Mouse (Mus musculus) hindbrain, embryonic 15.5 days (tissue): ENCODE measurements around the gene Rbpms2. TPM values are rescaled to one million over a fixed set of nuclear protein-coding genes. Genes with fewer than 3 reads are reported as not detected.

Experiments used
- ATAC-seq: fragments of 200-750 bp; cut with Nextera tagmentation; 2 replicates; pipeline ENCODE4 v1.8.0; 2017; ENCODE audit warnings: low read depth, moderate number of reproducible peaks, moderate TSS enrichment; ENCODE audit not compliant: low FRiP score
- H3K27ac ChIP-seq: fragments of 300-500 bp; sonication (generic); replicated peaks from 2 replicates; pipeline ENCODE4 v1.5.1; 2015; ENCODE audit warnings: mild to moderate bottlenecking, inconsistent platforms
- H3K27me3 ChIP-seq: fragments of 300-500 bp; sonication (generic); 2 replicates; pipeline ENCODE4 v1.6.1; 2015; ENCODE audit warnings: control low read depth, inconsistent platforms
- H3K36me3 ChIP-seq: fragments of 300-500 bp; sonication (generic); 2 replicates; pipeline ENCODE4 v1.6.1; 2015; ENCODE audit warnings: control low read depth, inconsistent platforms
- H3K4me1 ChIP-seq: fragments of 300-500 bp; sonication (generic); replicated peaks from 2 replicates; pipeline ENCODE4 v1.6.1; 2015; ENCODE audit warnings: control low read depth, inconsistent platforms
- H3K4me2 ChIP-seq: fragments of 300-500 bp; sonication (generic); 2 replicates; pipeline ENCODE4 v1.6.1; 2015; ENCODE audit warnings: moderate library complexity, mild to moderate bottlenecking, inconsistent platforms
- H3K4me3 ChIP-seq: fragments of 300-500 bp; sonication (generic); 2 replicates; pipeline ENCODE4 v1.5.1; 2015; ENCODE audit warnings: mild to moderate bottlenecking, inconsistent platforms
- H3K9ac ChIP-seq: fragments of 300-500 bp; sonication (generic); 2 replicates; pipeline ENCODE4 v1.6.1; 2015; ENCODE audit warnings: inconsistent platforms
- H3K9me3 ChIP-seq: fragments of 300-500 bp; sonication (generic); 2 replicates; pipeline ENCODE4 v1.6.1; 2016; ENCODE audit warnings: control low read depth, inconsistent platforms
- WGBS: fragments of 180-500 bp; shearing (Covaris S2); methylation state at CpG from one replicate; pipeline ENCODE4 v1.1.7; 2015; 5-methylcytosine and 5-hydroxymethylcytosine counted together
- polyA plus RNA-seq: library from polyadenylated mRNA; unstranded; fragments of >200 nt; fragmentation: Nextera tagmentation; extraction: Ambion mirVana; gene quantifications from 2 replicates; pipeline ENCODE4 v1.2.1, GENCODE M21; 2015

The Rbpms2 gene
- 4.1 and 4.9 TPM in 2 replicates for polyA plus RNA-seq

DNA sequence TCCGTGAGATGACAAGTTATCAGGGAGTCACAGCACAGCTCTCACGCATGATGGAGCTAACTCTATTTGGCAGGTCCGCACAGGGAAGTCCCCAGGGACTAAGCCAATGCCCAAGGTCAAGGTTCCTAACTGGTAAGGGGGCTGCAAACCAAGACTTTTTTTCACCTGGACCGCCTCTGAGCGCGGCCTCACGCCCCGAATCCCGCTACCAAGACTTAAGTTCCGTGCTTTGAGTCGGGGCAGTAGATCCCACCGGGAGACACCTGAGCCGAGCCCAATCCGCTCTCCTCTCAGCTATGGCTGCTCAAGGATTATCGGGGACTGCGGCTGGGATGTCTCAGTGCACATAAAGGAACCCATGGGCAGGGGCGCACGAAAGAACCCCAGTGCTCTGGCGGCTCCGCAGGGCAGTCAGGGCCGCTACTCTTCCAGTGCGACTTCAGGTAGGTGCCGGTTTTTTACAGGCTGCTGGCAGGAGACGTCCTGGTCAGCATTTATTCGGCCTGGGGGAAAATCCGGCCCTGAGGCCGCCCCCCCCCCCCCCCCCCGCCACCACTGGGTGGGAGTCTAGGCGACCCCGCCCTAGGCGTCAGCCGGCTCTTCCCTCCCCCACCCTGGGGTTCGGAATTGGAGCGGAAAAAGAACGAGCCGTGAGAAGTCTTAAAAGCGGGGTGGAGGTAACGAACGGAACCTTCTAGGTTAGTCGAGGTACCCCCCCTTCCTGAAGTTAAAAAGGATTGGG, at the start of gene Rbpms2:
Gene Rbpms2 (plus strand): TSS at position 624 of the 742 bp plus-strand sequence.
- Histone ChIP-seq H3K9me3 (no peaks in the 10 kb centered on the region), H3K27ac (0 out of 2 replicates have a peak within 1 kb of the TSS, but pooled peaks have one; percentile 38), H3K27me3 (peaks cover 34% of the 10 kb centered on the region), H3K9ac (peak within 1 kb of the TSS; percentile 53), H3K4me2 (peak within 1 kb of the TSS; percentile 96), H3K4me1 (peaks cover 29% of the 10 kb centered on the region), H3K4me3 (peak within 1 kb of the TSS; percentile 80), H3K36me3 (no peaks in the 10 kb centered on the region)
- 2% methylated on average over 36 of the region's 40 CpGs for WGBS
- no peak for ATAC-seq

DNA sequence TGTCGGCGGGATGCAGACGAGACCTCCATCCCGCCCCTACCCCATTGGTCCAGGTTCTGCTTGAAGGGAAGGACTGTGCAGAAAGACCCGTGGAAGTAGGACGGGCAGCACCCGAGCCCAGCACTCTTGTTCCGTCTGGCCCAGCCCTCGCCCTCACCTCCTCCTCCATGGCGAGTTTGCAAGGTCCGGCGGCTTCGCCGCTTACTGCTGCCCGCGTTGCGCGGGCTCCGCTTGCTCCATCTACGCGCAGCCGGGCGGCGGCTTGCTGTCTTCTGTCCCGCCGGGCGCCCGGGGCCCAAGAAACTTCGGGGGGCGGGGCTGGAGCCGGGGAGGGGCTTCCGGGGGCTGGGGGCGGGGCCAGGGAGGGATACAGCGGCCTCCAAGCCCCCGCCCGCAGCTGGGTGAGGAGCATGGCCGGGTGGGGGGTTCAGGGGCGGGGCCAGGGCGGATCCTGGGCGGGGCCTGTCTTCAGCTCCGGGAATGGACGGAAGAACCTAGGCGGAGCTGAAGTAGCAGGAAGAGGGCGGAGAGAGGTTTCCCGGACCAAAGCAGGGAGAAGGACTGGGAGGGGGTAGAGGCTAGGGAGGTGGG, 49.6 kb upstream of the Rbpms2 start, which contains the start of gene Plekho2:
Gene Plekho2 (minus strand): TSS at position 260 of the 591 bp plus-strand sequence.
- Histone ChIP-seq H3K9ac (peak within 1 kb of the TSS; percentile 56), H3K4me2 (peak within 1 kb of the TSS; percentile 77), H3K36me3 (no peaks in the 10 kb centered on the region), H3K9me3 (no peaks in the 10 kb centered on the region), H3K27me3 (no peaks in the 10 kb centered on the region), H3K4me3 (peak within 1 kb of the TSS; percentile 53), H3K27ac (peak within 1 kb of the TSS; percentile 68), H3K4me1 (peaks cover 34% of the 10 kb centered on the region)
- under 1% methylated on average over 32 of the region's 45 CpGs for WGBS
- ATAC-seq, result peak; percentile 94

DNA sequence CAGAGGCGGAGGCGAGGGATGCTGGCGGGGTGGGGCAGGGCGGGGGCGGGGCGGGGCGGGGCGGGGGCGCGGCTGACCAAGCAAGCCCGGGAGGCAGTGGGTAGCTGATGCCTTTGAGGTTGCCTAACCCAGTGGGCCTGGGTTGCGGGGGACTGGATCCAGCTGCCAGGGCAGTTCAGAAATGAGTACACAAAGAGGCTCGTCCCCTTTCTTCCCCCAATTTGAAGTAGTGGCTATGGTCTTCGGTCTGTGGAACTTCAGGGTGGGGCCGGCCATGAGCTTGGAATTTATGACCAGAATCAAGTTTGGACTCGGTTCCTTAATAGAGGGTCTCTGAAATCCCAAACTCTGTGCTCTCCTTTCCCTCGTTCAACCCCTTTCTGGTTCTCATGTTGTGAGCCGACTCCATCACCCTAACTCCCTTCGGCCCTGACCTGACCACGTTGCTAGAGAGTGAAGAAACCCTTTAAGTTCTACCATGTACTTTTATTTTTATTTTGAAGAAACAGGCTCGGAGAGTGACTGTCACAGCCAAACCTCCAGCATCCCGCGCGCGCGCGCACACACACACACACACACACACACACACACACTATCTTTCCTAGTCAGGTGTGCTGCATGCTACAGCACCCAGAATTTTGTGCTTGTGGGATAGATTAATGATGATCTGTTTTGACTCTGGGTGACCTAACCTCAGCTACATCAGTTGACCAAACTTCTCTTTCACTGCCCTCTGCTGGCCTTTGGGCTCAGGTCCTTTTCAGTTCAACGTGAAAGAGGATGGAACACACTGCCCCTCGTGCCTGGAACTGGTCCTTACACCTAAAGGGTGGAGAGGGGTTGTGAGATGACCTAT, 48.8 kb upstream of the Rbpms2 start:
- WGBS, result 6% methylated on average over 18 of the region's 29 CpGs
- Histone ChIP-seq H3K4me2 (peak overlapping the region; percentile 77), H3K4me3 (peak overlapping the region; percentile 53), H3K9me3 (no peaks in the 10 kb centered on the region), H3K36me3 (no peaks in the 10 kb centered on the region), H3K27me3 (no peaks in the 10 kb centered on the region), H3K27ac (peak overlapping the region; percentile 68), H3K4me1 (peaks cover 28% of the 10 kb centered on the region), H3K9ac (0 out of 2 replicates have a peak overlapping the region, but pooled peaks have one; percentile 41)
- peak; percentile 74 for ATAC-seq

DNA sequence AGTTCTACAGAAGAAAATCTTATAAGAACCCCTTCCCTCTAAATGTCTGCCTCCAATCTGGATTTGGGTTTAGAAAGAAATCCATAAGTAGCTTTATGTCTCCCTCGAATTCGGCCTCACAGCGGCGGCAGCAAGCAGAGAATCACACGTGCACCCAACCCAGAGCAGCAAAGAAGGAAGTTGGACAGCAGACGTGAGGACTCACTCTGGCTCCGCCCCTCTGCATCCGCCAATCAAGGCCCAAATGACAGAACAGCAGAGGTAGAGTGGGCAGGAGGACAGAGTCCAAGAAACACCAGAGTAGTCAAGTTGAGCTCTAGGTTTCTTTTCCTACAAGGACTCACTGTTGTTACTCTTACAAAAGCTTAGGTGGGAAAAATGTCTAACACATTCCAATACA, 46.4 kb upstream of the Rbpms2 start:
- Histone ChIP-seq H3K4me1 (peaks cover 30% of the 10 kb centered on the region), H3K4me2 (no peak overlapping the region), H3K27ac (no peak overlapping the region), H3K36me3 (no peaks in the 10 kb centered on the region), H3K27me3 (no peaks in the 10 kb centered on the region), H3K9me3 (no peaks in the 10 kb centered on the region), H3K4me3 (no peak overlapping the region), H3K9ac (no peak overlapping the region)
- no peak for ATAC-seq
- WGBS, result 42% methylated on average over 8 of the region's 8 CpGs

DNA sequence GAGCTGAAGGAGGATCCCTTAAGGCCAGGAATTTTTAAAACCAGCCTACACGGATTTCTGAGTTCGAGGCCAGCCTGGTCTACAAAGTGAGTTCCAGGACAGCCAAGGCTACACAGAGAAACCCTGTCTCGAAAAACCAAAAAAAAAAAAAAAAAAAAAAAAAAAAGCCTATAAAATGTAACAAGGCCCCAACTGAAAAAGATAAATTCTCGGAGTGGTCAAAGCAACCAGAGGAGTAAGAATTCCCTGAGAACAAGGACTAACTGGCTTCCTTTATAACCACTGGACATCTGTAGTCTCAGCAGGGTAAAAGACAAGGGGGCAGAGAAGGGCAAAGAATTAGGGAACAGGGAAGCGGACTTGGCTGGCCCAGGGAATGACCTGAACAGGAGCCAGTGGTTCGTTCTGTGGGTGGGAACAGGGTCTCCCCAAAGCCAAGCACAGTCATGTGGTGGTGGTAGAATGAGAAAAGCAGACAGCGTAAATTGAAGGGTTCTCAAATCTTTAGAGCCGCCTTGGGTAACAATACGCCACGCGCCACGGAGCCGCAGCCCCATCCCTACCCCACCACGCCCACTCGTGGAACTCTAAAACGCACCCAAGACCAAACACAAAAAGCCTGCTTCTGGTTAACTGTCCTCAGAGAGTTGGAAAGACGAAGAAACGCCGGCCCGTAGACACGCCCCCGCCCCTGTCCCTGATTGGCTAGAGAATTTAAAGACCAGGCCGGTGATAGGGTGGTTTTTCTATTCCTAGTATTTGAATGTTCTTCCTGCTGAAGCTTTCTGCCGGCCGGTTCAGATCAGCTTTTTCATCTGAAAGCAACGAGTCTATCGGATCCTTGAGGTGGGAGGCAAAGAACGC, 42.8 kb upstream of the Rbpms2 start, which contains the start of gene Pif1:
Gene Pif1 (plus strand): TSS at position 755 of the 864 bp plus-strand sequence.
- Histone ChIP-seq H3K9me3 (no peaks in the 10 kb centered on the region), H3K27me3 (no peaks in the 10 kb centered on the region), H3K9ac (peak within 1 kb of the TSS; percentile 51), H3K4me2 (peak within 1 kb of the TSS; percentile 98), H3K27ac (no peak within 1 kb of the TSS), H3K4me3 (peak within 1 kb of the TSS; percentile 49), H3K36me3 (no peaks in the 10 kb centered on the region), H3K4me1 (peaks cover 28% of the 10 kb centered on the region)
- peak; percentile 82 for ATAC-seq
- 10% methylated on average over 28 of the region's 28 CpGs for WGBS

DNA sequence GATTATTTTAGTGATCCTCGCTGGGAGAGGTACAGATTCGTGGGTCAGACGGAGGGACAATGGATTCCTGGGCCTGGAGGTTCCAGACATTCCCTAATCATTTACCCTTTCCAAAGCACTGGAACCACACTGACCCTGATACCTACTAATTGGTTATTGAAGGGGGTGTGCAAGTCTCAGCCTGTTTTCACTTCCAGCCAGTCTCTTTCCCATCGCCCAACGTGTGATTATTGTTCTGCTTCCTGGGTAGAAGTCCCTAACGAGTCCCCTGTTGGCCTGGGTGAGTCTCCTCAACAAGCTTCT, 42.2 kb upstream of the Rbpms2 start:
- Histone ChIP-seq H3K4me3 (peak overlapping the region; percentile 49), H3K4me1 (peaks cover 28% of the 10 kb centered on the region), H3K4me2 (peak overlapping the region; percentile 98), H3K9me3 (no peaks in the 10 kb centered on the region), H3K36me3 (no peaks in the 10 kb centered on the region), H3K27ac (no peak overlapping the region), H3K27me3 (no peaks in the 10 kb centered on the region), H3K9ac (peak overlapping the region; percentile 51; the same call in 1 of the 2 replicates)
- 0% methylated on average over 6 of the region's 6 CpGs for WGBS
- ATAC-seq, result no peak; the same call in 1 of the 2 replicates

DNA sequence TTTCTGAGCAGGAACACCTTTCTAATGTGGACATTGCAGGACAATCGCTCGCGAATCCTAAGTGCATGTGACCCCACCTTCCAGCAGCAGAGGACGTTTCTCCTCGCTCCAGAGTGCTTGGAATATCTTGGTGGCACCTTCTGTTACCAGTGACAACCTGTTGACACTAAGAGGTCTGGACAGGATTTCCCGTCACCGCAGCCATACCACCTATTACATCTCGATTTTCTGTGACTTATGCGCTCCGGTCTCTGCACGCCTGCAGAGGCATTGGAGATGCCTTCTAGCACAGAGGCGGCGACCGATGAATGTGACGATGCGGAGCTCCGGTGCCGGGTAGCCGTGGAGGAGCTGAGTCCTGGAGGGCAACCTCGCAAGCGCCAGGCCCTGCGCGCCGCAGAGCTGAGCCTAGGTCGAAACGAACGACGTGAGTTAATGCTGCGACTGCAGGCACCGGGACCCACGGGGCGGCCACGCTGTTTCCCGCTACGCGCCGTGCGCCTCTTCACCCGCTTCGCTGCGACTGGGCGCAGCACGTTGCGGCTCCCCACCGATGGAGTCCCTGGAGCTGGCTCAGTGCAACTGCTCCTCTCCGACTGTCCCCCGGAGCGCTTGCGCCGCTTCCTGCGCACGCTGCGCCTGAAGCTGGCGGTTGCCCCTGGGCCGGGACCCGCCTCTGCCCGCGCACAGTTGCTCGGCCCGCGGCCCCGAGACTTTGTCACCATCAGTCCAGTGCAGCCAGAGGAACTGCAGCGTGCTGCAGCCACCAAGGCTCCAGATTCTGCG, 41.7 kb upstream of the Rbpms2 start:
- peak overlapping the region; percentile 51 for H3K9ac ChIP-seq
- H3K27ac ChIP-seq, result no peak overlapping the region
- peak overlapping the region; percentile 49 for H3K4me3 ChIP-seq
- no peaks in the 10 kb centered on the region for H3K27me3 ChIP-seq
- WGBS, result under 1% methylated on average over 64 of the region's 64 CpGs
- H3K9me3 ChIP-seq, result no peaks in the 10 kb centered on the region
- H3K4me1 ChIP-seq, result peaks cover 28% of the 10 kb centered on the region
- ATAC-seq, result peak; percentile 56; the same call in 1 of the 2 replicates
- H3K36me3 ChIP-seq, result no peaks in the 10 kb centered on the region
- peak overlapping the region; percentile 98 for H3K4me2 ChIP-seq

DNA sequence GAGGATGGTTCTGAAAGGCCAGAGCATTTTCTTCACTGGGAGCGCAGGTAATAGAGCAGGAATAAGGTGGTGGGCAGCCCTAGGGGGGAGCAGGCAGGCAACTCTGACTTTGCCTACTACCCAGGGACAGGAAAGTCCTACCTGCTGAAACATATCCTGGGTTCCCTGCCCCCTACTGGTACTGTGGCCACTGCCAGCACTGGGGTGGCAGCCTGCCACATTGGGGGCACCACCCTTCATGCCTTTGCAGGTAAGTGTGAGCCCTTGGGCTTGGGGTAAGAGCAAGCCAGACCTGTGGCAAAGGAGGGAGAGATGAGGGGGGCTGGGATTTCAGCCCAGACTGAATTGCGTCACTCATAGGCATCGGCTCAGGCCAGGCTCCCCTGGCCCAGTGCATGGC, 40.4 kb upstream of the Rbpms2 start:
- no peak overlapping the region for H3K27ac ChIP-seq
- peak; percentile 12; the same call in 1 of the 2 replicates for ATAC-seq
- peak overlapping the region; percentile 98 for H3K4me2 ChIP-seq
- no peaks in the 10 kb centered on the region for H3K36me3 ChIP-seq
- H3K4me1 ChIP-seq, result peaks cover 28% of the 10 kb centered on the region
- no peaks in the 10 kb centered on the region for H3K9me3 ChIP-seq
- H3K9ac ChIP-seq, result no peak overlapping the region
- H3K27me3 ChIP-seq, result no peaks in the 10 kb centered on the region
- WGBS, result 85% methylated on average over 3 of the region's 3 CpGs
- peak overlapping the region; percentile 49; the same call in 1 of the 2 replicates for H3K4me3 ChIP-seq

DNA sequence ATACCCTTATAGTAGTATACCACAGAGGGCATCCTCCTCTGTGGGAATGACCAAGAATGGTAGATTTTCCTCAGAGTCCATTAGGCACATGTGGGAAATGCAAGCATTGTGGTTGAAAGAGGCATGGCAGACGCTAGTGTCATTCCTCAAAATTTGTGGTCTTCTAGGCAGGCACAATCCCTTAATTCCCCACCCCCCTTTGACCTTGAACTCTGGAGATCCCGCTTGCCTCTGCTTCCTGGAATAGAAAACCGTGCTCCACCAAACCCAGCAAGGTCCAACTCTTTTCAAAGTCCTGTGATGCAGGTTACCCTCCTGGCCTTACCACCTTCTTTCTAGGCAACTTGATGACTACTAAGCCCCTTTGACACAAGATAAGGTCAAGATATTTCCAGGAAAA, 36.7 kb upstream of the Rbpms2 start:
- no peaks in the 10 kb centered on the region for H3K27me3 ChIP-seq
- H3K9me3 ChIP-seq, result no peaks in the 10 kb centered on the region
- no peak overlapping the region for H3K4me3 ChIP-seq
- 89% methylated on average over 3 of the region's 3 CpGs for WGBS
- no peaks in the 10 kb centered on the region for H3K36me3 ChIP-seq
- H3K4me1 ChIP-seq, result peaks cover 17% of the 10 kb centered on the region
- no peak overlapping the region for H3K4me2 ChIP-seq
- no peak overlapping the region for H3K27ac ChIP-seq
- no peak for ATAC-seq
- H3K9ac ChIP-seq, result no peak overlapping the region

DNA sequence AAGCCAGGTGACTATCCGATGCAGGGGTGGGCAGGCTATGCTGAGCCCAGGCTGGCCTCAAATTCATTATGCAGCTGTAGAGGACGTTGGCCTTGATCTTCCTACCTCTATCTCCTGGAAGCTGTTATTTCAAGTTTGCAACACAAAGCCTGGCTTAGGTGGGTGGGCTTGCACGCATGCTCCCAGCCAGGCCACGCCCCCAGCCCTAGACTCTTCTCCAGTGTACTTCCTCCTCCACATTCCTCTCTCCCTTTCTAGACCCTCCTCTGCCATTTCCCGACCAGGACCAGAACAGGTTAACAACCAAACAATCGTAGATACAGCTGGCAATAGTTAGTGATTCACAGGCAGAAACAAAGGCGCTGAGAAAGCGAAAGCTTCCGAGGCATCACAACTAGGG, 35.9 kb upstream of the Rbpms2 start:
- no peaks in the 10 kb centered on the region for H3K36me3 ChIP-seq
- no peak overlapping the region for H3K4me3 ChIP-seq
- no peaks in the 10 kb centered on the region for H3K27me3 ChIP-seq
- WGBS, result 84% methylated on average over 9 of the region's 9 CpGs
- no peak overlapping the region for H3K4me2 ChIP-seq
- no peak overlapping the region for H3K9ac ChIP-seq
- peaks cover 8% of the 10 kb centered on the region; the same call in 1 of the 2 replicates for H3K4me1 ChIP-seq
- ATAC-seq, result no peak
- H3K9me3 ChIP-seq, result no peaks in the 10 kb centered on the region
- no peak overlapping the region for H3K27ac ChIP-seq
